Mouse (Mus musculus) liver, adult 2 months (tissue): ENCODE measurements at regions not wholly inside any gene's neighbourhood (a gene's known extent, or its start where the extent isn't known, plus 50 kb on each side); places are given as distances from the start of the nearest gene placed in this dataset.

ENCODE experiments used
- DNase-seq: peaks from one replicate; pipeline ENCODE4 v3.0.0-alpha.2; 2011; ENCODE audit warnings: low read depth, low spot score; ENCODE audit errors: extremely low read depth
- H3K27ac ChIP-seq: fragments of 200-500 bp; replicated peaks from 2 replicates; pipeline ENCODE4 v1.5.1; 2012; ENCODE audit warnings: low read depth, mild to moderate bottlenecking, control low read depth, inconsistent platforms, low read length; ENCODE audit not compliant: insufficient read depth
- H3K27me3 ChIP-seq: fragments of 200-500 bp; 2 replicates; pipeline ENCODE4 v1.6.1; 2012; ENCODE audit warnings: mild to moderate bottlenecking, moderate library complexity, low read length, inconsistent platforms; ENCODE audit not compliant: control insufficient read depth, insufficient read depth
- H3K36me3 ChIP-seq: fragments of 200-500 bp; 2 replicates; pipeline ENCODE4 v1.6.1; 2012; ENCODE audit warnings: low read length, inconsistent platforms; ENCODE audit not compliant: control insufficient read depth, insufficient read depth
- H3K4me1 ChIP-seq: fragments of 200-500 bp; 2 replicates; pipeline ENCODE4 v1.6.1; 2011; ENCODE audit warnings: low read length; ENCODE audit not compliant: control insufficient read depth, insufficient read depth
- H3K4me3 ChIP-seq: fragments of 200-500 bp; 2 replicates; pipeline ENCODE4 v1.5.1; 2011; ENCODE audit warnings: low read depth, mild to moderate bottlenecking, control low read depth, low read length, moderate library complexity; ENCODE audit not compliant: insufficient read depth
- H3K79me2 ChIP-seq: fragments of 200-500 bp; 2 replicates; pipeline ENCODE4 v1.6.1; 2012; ENCODE audit warnings: inconsistent platforms, mild to moderate bottlenecking, low read length, moderate library complexity; ENCODE audit not compliant: control insufficient read depth, insufficient read depth
- H3K9ac ChIP-seq: fragments of 200-500 bp; 2 replicates; pipeline ENCODE4 v1.6.1; 2012; ENCODE audit warnings: low read depth, mild to moderate bottlenecking, control low read depth, inconsistent platforms, low read length
- CTCF ChIP-seq: fragments of 200-500 bp; IDR thresholded peaks from 2 replicates; pipeline ENCODE4 v1.5.1; 2011; ENCODE audit warnings: low read depth, low read length, control low read depth
- POLR2A ChIP-seq: fragments of 200-500 bp; IDR thresholded peaks from 2 replicates; pipeline ENCODE4 v1.6.1; 2011; ENCODE audit warnings: low read length, control low read depth; ENCODE audit not compliant: insufficient read depth; ENCODE audit errors: extremely low read depth
- WGBS: fragments of 180-500 bp; shearing (Covaris S2); methylation state at CpG from one replicate; pipeline ENCODE4 v1.1.7; 2018; 5-methylcytosine and 5-hydroxymethylcytosine counted together

GRCm38 (mm10) chr1:12286026-12286425 lies 872.1 kb downstream of the A830018L16Rik start:
- Histone ChIP-seq H3K9ac (no peak overlapping the region), H3K36me3 (no peaks in the 10 kb centered on the region), H3K4me3 (no peak overlapping the region), H3K79me2 (no peaks in the 10 kb centered on the region), H3K4me1 (no peaks in the 10 kb centered on the region), H3K27ac (no peak overlapping the region), H3K27me3 (no peaks in the 10 kb centered on the region)
- TF ChIP-seq POLR2A (no peak), CTCF (no peak)
- no peak for DNase-seq
- WGBS = 52% methylated on average over 3 of the region's 3 CpGs

DNA sequence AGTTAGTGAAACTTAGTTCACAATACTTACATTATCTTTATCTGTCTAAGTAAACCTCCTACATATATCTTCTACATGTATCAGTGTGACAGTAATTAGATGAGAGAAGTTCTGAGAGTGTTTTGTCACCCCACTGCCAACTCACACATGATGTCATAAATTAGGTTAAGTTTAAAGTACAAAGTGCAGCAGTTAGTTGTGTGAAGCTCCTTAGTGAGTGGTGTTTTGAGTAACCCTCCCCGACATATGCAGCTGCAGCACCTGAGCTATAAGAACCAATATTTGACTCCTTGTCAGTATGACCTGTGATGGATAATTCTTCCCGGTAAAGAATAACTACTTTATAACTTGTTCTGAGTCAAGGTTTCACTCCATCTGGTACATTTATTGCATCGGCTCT lies 874.6 kb downstream of the A830018L16Rik start:
- no peak overlapping the region for H3K9ac ChIP-seq
- DNase-seq = no peak
- no peaks in the 10 kb centered on the region for H3K79me2 ChIP-seq
- no peaks in the 10 kb centered on the region for H3K27me3 ChIP-seq
- no peak for TF ChIP-seq CTCF
- TF ChIP-seq POLR2A = no peak
- no peaks in the 10 kb centered on the region for H3K4me1 ChIP-seq
- H3K36me3 ChIP-seq = no peaks in the 10 kb centered on the region
- no peak overlapping the region for H3K4me3 ChIP-seq
- 82% methylated on average over 3 of the region's 3 CpGs for WGBS
- H3K27ac ChIP-seq = no peak overlapping the region

DNA sequence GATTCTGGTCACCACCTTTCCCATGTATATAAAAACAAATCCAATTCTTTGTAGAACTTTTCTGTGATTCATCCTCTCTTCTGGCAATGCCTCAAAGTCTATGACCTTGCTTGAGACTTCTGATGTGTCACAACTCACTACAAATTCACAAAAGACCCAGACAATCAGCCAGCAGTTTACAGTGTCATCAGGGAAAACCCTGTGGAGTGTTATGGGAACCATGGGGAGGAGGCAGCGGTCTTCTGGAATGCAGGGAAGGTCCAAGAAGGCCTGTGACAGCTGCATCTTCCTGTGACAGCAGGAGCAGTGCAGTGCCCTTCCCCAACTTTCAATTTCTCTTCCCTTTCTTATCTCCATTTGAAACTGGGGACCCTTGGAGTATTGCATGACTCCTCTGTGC lies 877.9 kb downstream of the A830018L16Rik start:
- no peaks in the 10 kb centered on the region for H3K4me1 ChIP-seq
- TF ChIP-seq CTCF (no peak), POLR2A (no peak)
- DNase-seq = no peak
- H3K79me2 ChIP-seq = no peaks in the 10 kb centered on the region
- WGBS = 55% methylated on average over 1 of the region's 1 CpGs
- no peak overlapping the region for H3K27ac ChIP-seq
- no peak overlapping the region for H3K4me3 ChIP-seq
- H3K36me3 ChIP-seq = no peaks in the 10 kb centered on the region
- no peak overlapping the region for H3K9ac ChIP-seq
- no peaks in the 10 kb centered on the region; the same call in 1 of the 2 replicates for H3K27me3 ChIP-seq

DNA sequence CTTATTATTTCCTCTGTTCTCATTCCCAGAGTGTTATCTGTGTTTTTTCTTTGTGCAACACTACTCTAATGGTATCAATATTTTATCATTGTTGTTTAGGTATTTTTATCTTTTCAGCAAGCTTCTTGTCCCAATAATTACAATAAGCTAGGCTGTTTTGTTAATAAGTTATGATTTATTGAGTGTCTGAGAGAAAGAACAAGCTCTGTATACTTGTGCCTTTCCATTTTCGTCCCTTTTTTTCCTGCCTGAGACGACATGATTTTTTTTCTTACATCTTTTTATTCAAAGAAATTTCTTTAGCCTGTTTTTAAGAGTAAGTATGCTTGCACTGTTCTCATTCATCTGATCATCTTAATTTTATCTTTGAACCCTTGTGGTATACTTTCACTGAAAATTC lies 904.1 kb downstream of the A830018L16Rik start:
- Histone ChIP-seq H3K27me3 (no peaks in the 10 kb centered on the region), H3K4me1 (no peaks in the 10 kb centered on the region), H3K27ac (no peak overlapping the region), H3K36me3 (no peaks in the 10 kb centered on the region), H3K9ac (no peak overlapping the region), H3K4me3 (no peak overlapping the region), H3K79me2 (no peaks in the 10 kb centered on the region)
- WGBS = 56% methylated on average over 2 of the region's 2 CpGs
- DNase-seq = no peak
- no peak for TF ChIP-seq CTCF
- TF ChIP-seq POLR2A = no peak

- WGBS = 74% methylated on average over 4 of the region's 4 CpGs
- Histone ChIP-seq H3K4me1 (no peaks in the 10 kb centered on the region), H3K4me3 (no peak overlapping the region), H3K79me2 (no peaks in the 10 kb centered on the region), H3K27ac (no peak overlapping the region), H3K27me3 (no peaks in the 10 kb centered on the region), H3K9ac (no peak overlapping the region), H3K36me3 (no peaks in the 10 kb centered on the region)
- no peak for DNase-seq
- no peak for TF ChIP-seq POLR2A
- no peak for TF ChIP-seq CTCF
Measured at GRCm38 (mm10) chr1:12334186-12334585, 920.3 kb downstream of the A830018L16Rik start.

GRCm38 (mm10) chr1:12344726-12345438 lies 931.0 kb downstream of the A830018L16Rik start:
- Histone ChIP-seq H3K9ac (no peak overlapping the region), H3K27ac (no peak overlapping the region), H3K4me1 (no peaks in the 10 kb centered on the region), H3K27me3 (no peaks in the 10 kb centered on the region), H3K36me3 (no peaks in the 10 kb centered on the region), H3K79me2 (no peaks in the 10 kb centered on the region), H3K4me3 (no peak overlapping the region)
- no peak for DNase-seq
- WGBS = 47% methylated on average over 10 of the region's 10 CpGs
- TF ChIP-seq POLR2A (no peak), CTCF (no peak)
